Mouse (Mus musculus): ENCODE measurements around the gene Mettl6.

Gene Mettl6

GRCm38 (mm10) chr14:31494975-31495455 lies at the start of gene Mettl6:
Mettl6 (minus strand) TSS chr14:31495040.
- DNase-seq (ENCODE audit: low spot score) = peak; percentile 60

- DNase-seq (ENCODE audit: low spot score) = no peak
These were observed 49.1 kb upstream of the Mettl6 start for GRCm38 (mm10) chr14:31543885-31544442.

- DNase-seq (ENCODE audit: low spot score) = no peak
These were observed 42.5 kb upstream of the Mettl6 start for GRCm38 (mm10) chr14:31537298-31537697.

- DNase-seq (ENCODE audit: low spot score) = no peak
These were observed 37.8 kb upstream of the Mettl6 start for GRCm38 (mm10) chr14:31532656-31533055.

GRCm38 (mm10) chr14:31531506-31532148 lies 36.8 kb upstream of the Mettl6 start:
- no peak for DNase-seq (ENCODE audit: low spot score)

- DNase-seq (ENCODE audit: low spot score) = no peak
These were observed 36.0 kb upstream of the Mettl6 start for GRCm38 (mm10) chr14:31530847-31531246.

GRCm38 (mm10) chr14:31525040-31525810 lies 30.4 kb upstream of the Mettl6 start:
- no peak for DNase-seq (ENCODE audit: low spot score)

GRCm38 (mm10) chr14:31521318-31521717 lies 26.5 kb upstream of the Mettl6 start:
- no peak for DNase-seq (ENCODE audit: low spot score)

- DNase-seq (ENCODE audit: low spot score) = no peak
These were observed 24.3 kb upstream of the Mettl6 start for GRCm38 (mm10) chr14:31519165-31519564.

GRCm38 (mm10) chr14:31515895-31516294 lies 21.1 kb upstream of the Mettl6 start:
- no peak for DNase-seq (ENCODE audit: low spot score)

- no peak for DNase-seq (ENCODE audit: low spot score)
These were observed 15.5 kb upstream of the Mettl6 start for GRCm38 (mm10) chr14:31510322-31510721.

GRCm38 (mm10) chr14:31509911-31510310 lies 15.1 kb upstream of the Mettl6 start:
- DNase-seq (ENCODE audit: low spot score) = no peak

- DNase-seq (ENCODE audit: low spot score) = no peak
These were observed 11.6 kb upstream of the Mettl6 start for GRCm38 (mm10) chr14:31506456-31506855.

GRCm38 (mm10) chr14:31503406-31503805 lies 8.6 kb upstream of the Mettl6 start:
- DNase-seq (ENCODE audit: low spot score) = no peak

- DNase-seq (ENCODE audit: low spot score) = no peak
These were observed 4.7 kb upstream of the Mettl6 start for GRCm38 (mm10) chr14:31499526-31499925.

- no peak for DNase-seq (ENCODE audit: low spot score)
These were observed 1.4 kb upstream of the Mettl6 start for GRCm38 (mm10) chr14:31496241-31496646.

- no peak for DNase-seq (ENCODE audit: low spot score)
These were observed 698 bp upstream of the Mettl6 start for GRCm38 (mm10) chr14:31495538-31495937.

- no peak for DNase-seq (ENCODE audit: low spot score)
These were observed 378 bp downstream of the Mettl6 start, which contains the start of gene Eaf1 for GRCm38 (mm10) chr14:31494349-31494974. Eaf1 (plus strand) TSS chr14:31494399.

GRCm38 (mm10) chr14:31493901-31494300 lies 939 bp downstream of the Mettl6 start:
- DNase-seq (ENCODE audit: low spot score) = no peak

- DNase-seq (ENCODE audit: low spot score) = no peak
These were observed 6.8 kb downstream of the Mettl6 start for GRCm38 (mm10) chr14:31488055-31488454.

GRCm38 (mm10) chr14:31486465-31486864 lies 8.4 kb downstream of the Mettl6 start:
- DNase-seq (ENCODE audit: low spot score) = no peak

GRCm38 (mm10) chr14:31482417-31482816 lies 12.4 kb downstream of the Mettl6 start:
- no peak for DNase-seq (ENCODE audit: low spot score)

GRCm38 (mm10) chr14:31473297-31473696 lies 21.5 kb downstream of the Mettl6 start:
- DNase-seq (ENCODE audit: low spot score) = no peak
